Mouse (Mus musculus): Measurements from ENCODE around the gene Cobl. TPM values are rescaled to one million over a fixed set of nuclear protein-coding genes. Genes with fewer than 3 reads are reported as not detected.

The Cobl gene
- polyA plus RNA-seq, 1 experiment from 2014 or later: 3.6 TPM

DNA sequence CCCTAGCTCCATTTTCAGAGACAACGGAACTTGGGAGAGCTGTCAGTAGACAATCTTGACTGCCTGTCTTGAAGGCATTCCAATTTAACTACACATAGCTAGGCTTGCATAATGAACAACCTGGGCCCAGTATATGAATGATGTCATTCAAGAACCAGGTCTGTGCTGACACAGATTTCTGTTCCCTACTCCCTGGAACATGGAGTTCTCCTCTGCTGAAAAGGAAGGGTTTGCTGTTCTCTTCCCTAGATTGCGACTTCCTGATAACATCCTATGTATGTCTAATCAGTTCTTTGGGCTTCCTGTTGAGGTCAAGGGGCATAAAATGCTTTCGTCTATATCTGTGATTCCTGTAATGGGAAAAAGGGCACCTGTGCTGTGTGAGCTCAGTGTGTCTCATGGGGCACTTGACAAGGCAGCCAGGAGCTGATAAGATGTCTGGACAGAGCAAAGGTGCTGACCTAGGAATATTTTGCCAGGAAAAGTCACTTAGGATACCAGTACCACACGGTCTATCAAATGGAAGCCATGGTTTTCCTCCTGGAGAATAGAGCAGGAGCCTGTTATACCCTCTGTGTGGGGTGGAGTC is 219.3 kb downstream of the Cobl start:
- Histone ChIP-seq H3K27me3 (ENCODE audit: control insufficient read depth, insufficient read depth, low read length) (no peaks in the 10 kb centered on the region), H3K9ac (replicated peaks; ENCODE audit: low read length) (no peak overlapping the region), H3K36me3 (replicated peaks; ENCODE audit: control insufficient read depth, insufficient read depth, low read depth, low read length) (no peaks in the 10 kb centered on the region), H3K4me2 (ENCODE audit: low read depth, low read length) (no peak overlapping the region), H3K27ac (replicated peaks; ENCODE audit: low read depth, low read length) (no peak overlapping the region), H3K4me1 (ENCODE audit: control insufficient read depth, insufficient read depth, low read length) (no peaks in the 10 kb centered on the region), H3K4me3 (ENCODE audit: low read depth, low read length) (no peak overlapping the region), H3K9me3 (replicated peaks; ENCODE audit: control insufficient read depth, low read length) (no peaks in the 10 kb centered on the region)
- DNase-seq (ENCODE audit: low spot score) (no peak), ATAC-seq (replicated peaks; ENCODE audit: insufficient number of reproducible peaks, low FRiP score, low TSS enrichment, low read depth) (no peak)
- 77% methylated on average over 4 of the region's 4 CpGs for WGBS

GRCm38 (mm10) chr11:12236341-12236740 is 228.4 kb downstream of the Cobl start:
- 83% methylated on average over 1 of the region's 1 CpGs for WGBS
- Histone ChIP-seq H3K27ac (replicated peaks; ENCODE audit: low read depth, low read length) (no peak overlapping the region), H3K27me3 (ENCODE audit: control insufficient read depth, insufficient read depth, low read length) (no peaks in the 10 kb centered on the region), H3K36me3 (replicated peaks; ENCODE audit: control insufficient read depth, insufficient read depth, low read depth, low read length) (no peaks in the 10 kb centered on the region), H3K9ac (replicated peaks; ENCODE audit: low read length) (no peak overlapping the region), H3K4me1 (ENCODE audit: control insufficient read depth, insufficient read depth, low read length) (no peaks in the 10 kb centered on the region), H3K4me3 (ENCODE audit: low read depth, low read length) (no peak overlapping the region), H3K9me3 (replicated peaks; ENCODE audit: control insufficient read depth, low read length) (no peaks in the 10 kb centered on the region), H3K4me2 (ENCODE audit: low read depth, low read length) (no peak overlapping the region)
- ATAC-seq (replicated peaks; ENCODE audit: insufficient number of reproducible peaks, low FRiP score, low TSS enrichment, low read depth): no peak
- no peak for DNase-seq (ENCODE audit: low spot score)

DNA sequence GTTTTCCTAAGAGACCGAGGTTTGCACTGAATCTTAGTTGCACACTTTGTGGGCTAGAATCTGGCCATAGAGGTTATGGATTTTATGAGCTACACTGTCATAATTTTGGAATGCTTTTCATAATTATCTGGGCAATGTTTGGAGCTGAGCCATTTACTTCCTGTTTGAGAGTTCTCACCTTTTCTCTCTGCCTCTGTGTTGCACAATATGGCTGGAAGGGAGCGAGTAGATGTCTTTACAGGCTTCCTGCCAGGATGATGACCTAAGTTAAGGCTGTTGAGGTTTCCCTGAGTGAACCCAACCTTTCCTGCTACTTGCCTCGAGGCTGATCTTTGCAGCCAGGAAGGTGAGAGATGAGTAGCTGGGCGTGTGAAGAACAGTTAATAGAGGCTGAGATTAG is 229.9 kb downstream of the Cobl start:
- WGBS: 80% methylated on average over 4 of the region's 4 CpGs
- no peak for ATAC-seq (replicated peaks; ENCODE audit: insufficient number of reproducible peaks, low FRiP score, low TSS enrichment, low read depth)
- H3K4me2 ChIP-seq (ENCODE audit: low read depth, low read length): no peak overlapping the region
- H3K4me1 ChIP-seq (ENCODE audit: control insufficient read depth, insufficient read depth, low read length): no peaks in the 10 kb centered on the region
- no peaks in the 10 kb centered on the region for H3K9me3 ChIP-seq (replicated peaks; ENCODE audit: control insufficient read depth, low read length)
- no peak overlapping the region for H3K9ac ChIP-seq (replicated peaks; ENCODE audit: low read length)
- no peak overlapping the region for H3K27ac ChIP-seq (replicated peaks; ENCODE audit: low read depth, low read length)
- no peaks in the 10 kb centered on the region for H3K36me3 ChIP-seq (replicated peaks; ENCODE audit: control insufficient read depth, insufficient read depth, low read depth, low read length)
- H3K4me3 ChIP-seq (ENCODE audit: low read depth, low read length): no peak overlapping the region
- DNase-seq (ENCODE audit: low spot score): no peak
- no peaks in the 10 kb centered on the region for H3K27me3 ChIP-seq (ENCODE audit: control insufficient read depth, insufficient read depth, low read length)

DNA sequence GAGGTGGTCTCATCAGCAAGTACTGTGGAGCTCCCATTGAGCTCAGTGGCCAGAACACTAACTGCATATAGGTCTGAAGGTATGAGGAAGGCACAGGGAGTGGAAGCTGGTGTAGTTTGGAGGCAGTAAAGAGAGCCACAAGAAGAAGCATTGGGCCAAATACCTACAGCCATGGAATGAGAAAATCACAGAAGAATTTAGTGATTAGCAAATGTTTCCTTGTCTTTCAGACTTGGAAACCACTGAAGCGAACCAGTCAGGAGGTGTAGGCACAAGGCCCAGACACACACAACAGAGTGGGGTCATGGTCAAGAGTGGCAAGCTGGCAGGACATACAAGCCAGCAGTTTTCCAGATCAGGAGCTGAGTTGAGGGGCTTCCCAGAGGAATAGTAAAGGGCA is 230.6 kb downstream of the Cobl start:
- WGBS: 97% methylated on average over 1 of the region's 1 CpGs
- Histone ChIP-seq H3K9me3 (replicated peaks; ENCODE audit: control insufficient read depth, low read length) (no peaks in the 10 kb centered on the region), H3K4me3 (ENCODE audit: low read depth, low read length) (no peak overlapping the region), H3K4me1 (ENCODE audit: control insufficient read depth, insufficient read depth, low read length) (no peaks in the 10 kb centered on the region), H3K36me3 (replicated peaks; ENCODE audit: control insufficient read depth, insufficient read depth, low read depth, low read length) (no peaks in the 10 kb centered on the region), H3K4me2 (ENCODE audit: low read depth, low read length) (no peak overlapping the region), H3K27me3 (ENCODE audit: control insufficient read depth, insufficient read depth, low read length) (no peaks in the 10 kb centered on the region), H3K9ac (replicated peaks; ENCODE audit: low read length) (no peak overlapping the region), H3K27ac (replicated peaks; ENCODE audit: low read depth, low read length) (no peak overlapping the region)
- DNase-seq (ENCODE audit: low spot score): no peak
- no peak for ATAC-seq (replicated peaks; ENCODE audit: insufficient number of reproducible peaks, low FRiP score, low TSS enrichment, low read depth)

DNA sequence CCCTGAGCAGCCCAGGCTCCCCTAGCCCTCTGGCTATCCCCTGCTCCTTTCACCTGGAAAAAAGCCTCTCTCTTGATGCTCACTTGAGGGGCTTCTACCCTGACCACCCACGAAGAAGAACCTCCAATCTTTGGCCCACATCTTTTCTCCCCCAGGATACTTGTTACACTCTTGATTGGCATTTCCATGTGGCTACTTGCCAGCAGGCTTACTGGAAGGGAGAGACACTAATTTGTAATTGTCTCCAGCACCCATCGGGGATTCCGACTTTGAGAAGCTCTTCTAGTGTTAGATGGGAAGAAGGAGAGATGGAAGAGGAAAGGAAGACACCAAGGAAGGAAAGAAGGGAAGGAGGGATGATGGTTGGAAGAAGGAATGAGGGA is 232.0 kb downstream of the Cobl start:
- Histone ChIP-seq H3K9ac (replicated peaks; ENCODE audit: low read length) (no peak overlapping the region), H3K27me3 (ENCODE audit: control insufficient read depth, insufficient read depth, low read length) (no peaks in the 10 kb centered on the region), H3K4me1 (ENCODE audit: control insufficient read depth, insufficient read depth, low read length) (no peaks in the 10 kb centered on the region), H3K4me2 (ENCODE audit: low read depth, low read length) (no peak overlapping the region), H3K27ac (replicated peaks; ENCODE audit: low read depth, low read length) (no peak overlapping the region), H3K36me3 (replicated peaks; ENCODE audit: control insufficient read depth, insufficient read depth, low read depth, low read length) (no peaks in the 10 kb centered on the region), H3K9me3 (replicated peaks; ENCODE audit: control insufficient read depth, low read length) (no peaks in the 10 kb centered on the region), H3K4me3 (ENCODE audit: low read depth, low read length) (no peak overlapping the region)
- ATAC-seq (replicated peaks; ENCODE audit: insufficient number of reproducible peaks, low FRiP score, low TSS enrichment, low read depth) (no peak), DNase-seq (ENCODE audit: low spot score) (no peak)
- 83% methylated on average over 3 of the region's 3 CpGs for whole genome bisulfite sequencing

- Histone ChIP-seq H3K4me3 (ENCODE audit: low read depth, low read length) (no peak overlapping the region), H3K27me3 (ENCODE audit: control insufficient read depth, insufficient read depth, low read length) (no peaks in the 10 kb centered on the region), H3K4me1 (ENCODE audit: control insufficient read depth, insufficient read depth, low read length) (no peaks in the 10 kb centered on the region), H3K36me3 (replicated peaks; ENCODE audit: control insufficient read depth, insufficient read depth, low read depth, low read length) (no peaks in the 10 kb centered on the region), H3K27ac (replicated peaks; ENCODE audit: low read depth, low read length) (no peak overlapping the region), H3K4me2 (ENCODE audit: low read depth, low read length) (no peak overlapping the region), H3K9me3 (replicated peaks; ENCODE audit: control insufficient read depth, low read length) (no peaks in the 10 kb centered on the region), H3K9ac (replicated peaks; ENCODE audit: low read length) (no peak overlapping the region)
- DNase-seq (ENCODE audit: low spot score): no peak
- 90% methylated on average over 10 of the region's 10 CpGs for WGBS
- no peak for ATAC-seq (replicated peaks; ENCODE audit: insufficient number of reproducible peaks, low FRiP score, low TSS enrichment, low read depth)
Observed at GRCm38 (mm10) chr11:12232041-12232742, 232.6 kb downstream of the Cobl start.

- H3K27me3 ChIP-seq (ENCODE audit: control insufficient read depth, insufficient read depth, low read length): no peaks in the 10 kb centered on the region
- H3K4me2 ChIP-seq (ENCODE audit: low read depth, low read length): no peak overlapping the region
- 72% methylated on average over 6 of the region's 6 CpGs for WGBS
- no peaks in the 10 kb centered on the region for H3K4me1 ChIP-seq (ENCODE audit: control insufficient read depth, insufficient read depth, low read length)
- no peaks in the 10 kb centered on the region for H3K36me3 ChIP-seq (replicated peaks; ENCODE audit: control insufficient read depth, insufficient read depth, low read depth, low read length)
- no peak overlapping the region for H3K4me3 ChIP-seq (ENCODE audit: low read depth, low read length)
- DNase-seq (ENCODE audit: low spot score) (no peak), ATAC-seq (replicated peaks; ENCODE audit: insufficient number of reproducible peaks, low FRiP score, low TSS enrichment, low read depth) (no peak)
- H3K9me3 ChIP-seq (replicated peaks; ENCODE audit: control insufficient read depth, low read length): no peaks in the 10 kb centered on the region
- no peak overlapping the region for H3K27ac ChIP-seq (replicated peaks; ENCODE audit: low read depth, low read length)
- H3K9ac ChIP-seq (replicated peaks; ENCODE audit: low read length): no peak overlapping the region
Observed at GRCm38 (mm10) chr11:12231481-12232035, 233.2 kb downstream of the Cobl start.

DNA sequence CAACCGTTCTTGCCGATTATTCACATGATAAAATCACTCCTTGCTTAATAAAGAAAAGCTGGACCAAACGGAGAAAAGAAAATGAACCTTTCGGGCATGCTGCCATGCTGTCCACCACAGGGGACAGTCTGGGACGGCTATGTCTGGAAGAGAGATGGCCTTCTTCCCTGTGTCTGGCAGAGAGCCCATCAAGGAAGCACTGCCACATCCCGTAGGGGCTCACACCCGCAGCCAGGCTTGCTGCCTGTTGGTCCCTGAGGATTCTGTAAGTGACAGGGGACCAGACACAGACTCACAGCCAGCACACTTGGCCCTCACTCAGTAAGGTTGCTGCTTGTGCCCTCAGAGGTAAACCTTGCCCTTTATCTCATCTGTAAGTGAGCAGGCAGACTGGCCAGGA is 235.3 kb downstream of the Cobl start:
- Histone ChIP-seq H3K36me3 (replicated peaks; ENCODE audit: control insufficient read depth, insufficient read depth, low read depth, low read length) (no peaks in the 10 kb centered on the region), H3K9me3 (replicated peaks; ENCODE audit: control insufficient read depth, low read length) (no peaks in the 10 kb centered on the region), H3K4me3 (ENCODE audit: low read depth, low read length) (no peak overlapping the region), H3K4me1 (ENCODE audit: control insufficient read depth, insufficient read depth, low read length) (no peaks in the 10 kb centered on the region), H3K4me2 (ENCODE audit: low read depth, low read length) (no peak overlapping the region), H3K9ac (replicated peaks; ENCODE audit: low read length) (no peak overlapping the region), H3K27ac (replicated peaks; ENCODE audit: low read depth, low read length) (no peak overlapping the region), H3K27me3 (ENCODE audit: control insufficient read depth, insufficient read depth, low read length) (no peaks in the 10 kb centered on the region)
- ATAC-seq (replicated peaks; ENCODE audit: insufficient number of reproducible peaks, low FRiP score, low TSS enrichment, low read depth): no peak
- no peak for DNase-seq (ENCODE audit: low spot score)
- 80% methylated on average over 7 of the region's 7 CpGs for WGBS
